Mouse (Mus musculus): ENCODE results near the gene Nob1. TPM values are rescaled to one million over a fixed set of nuclear protein-coding genes. Genes with fewer than 3 reads are reported as not detected.

The Nob1 gene
- polyA plus RNA-seq, 1 experiment, result 60.8 TPM

DNA sequence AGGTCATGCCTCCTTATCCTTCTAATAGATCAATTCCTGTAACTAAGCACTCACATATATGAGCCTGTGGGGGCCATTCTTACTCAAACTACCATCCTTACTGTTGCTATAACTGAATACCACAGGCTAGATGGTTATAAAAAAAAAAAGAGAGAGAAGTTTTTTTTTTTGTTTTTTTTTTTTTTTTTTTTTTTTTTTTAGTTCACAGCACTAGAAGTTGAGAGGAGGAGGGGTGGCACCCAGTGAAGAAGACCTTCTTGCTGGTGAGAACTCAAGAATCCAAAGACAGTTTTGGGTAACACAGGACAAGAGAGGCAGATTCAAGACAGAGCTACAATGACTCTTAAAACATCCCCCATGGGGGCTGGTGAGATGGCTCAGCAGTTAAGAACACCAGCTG lies 29.5 kb downstream of the Nob1 start:
- Histone ChIP-seq H3K4me1 (ENCODE audit: control insufficient read depth, insufficient read depth, low read length) (peaks cover 14% of the 10 kb centered on the region), H3K27me3 (ENCODE audit: control insufficient read depth, insufficient read depth, low read length) (no peaks in the 10 kb centered on the region; the same call in 1 of the 2 replicates), H3K27ac (ENCODE audit: insufficient read depth, low read length) (no peak overlapping the region), H3K4me3 (replicated peaks; ENCODE audit: insufficient read depth, low read depth, low read length) (no peak overlapping the region)
- TF ChIP-seq POLR2A (IDR thresholded peaks at IDR 0.05; ENCODE audit: borderline replicate concordance, insufficient read depth, low read length) (no peak), CTCF (IDR thresholded peaks at IDR 0.05; ENCODE audit: borderline replicate concordance, insufficient read depth, low read depth, low read length) (no peak)
- DNase-seq, result no peak

DNA sequence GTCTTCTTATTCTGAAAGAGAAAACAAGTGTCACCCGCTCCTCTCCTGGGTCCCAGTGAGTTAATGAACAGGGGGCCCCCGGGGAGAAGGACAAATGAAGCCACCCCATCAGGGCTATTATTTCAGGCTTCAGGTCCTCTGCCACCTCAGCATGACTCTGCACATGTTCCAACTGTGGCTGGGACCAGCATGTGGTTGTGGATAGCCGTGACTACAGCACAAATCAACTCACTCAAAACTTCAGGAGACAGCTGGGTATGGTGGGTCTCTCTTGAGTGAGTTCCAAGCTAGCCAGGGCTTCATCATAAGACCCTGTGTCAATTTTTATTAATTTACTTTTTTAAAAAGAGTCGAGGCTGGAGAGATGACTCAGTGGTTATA lies 33.7 kb downstream of the Nob1 start:
- peaks cover 8% of the 10 kb centered on the region for H3K4me1 ChIP-seq (ENCODE audit: control insufficient read depth, insufficient read depth, low read length)
- DNase-seq, result no peak
- H3K27ac ChIP-seq (ENCODE audit: insufficient read depth, low read length), result no peak overlapping the region
- no peak overlapping the region for H3K4me3 ChIP-seq (replicated peaks; ENCODE audit: insufficient read depth, low read depth, low read length)
- 47% methylated on average over 4 of the region's 4 CpGs for WGBS
- no peaks in the 10 kb centered on the region; the same call in 1 of the 2 replicates for H3K27me3 ChIP-seq (ENCODE audit: control insufficient read depth, insufficient read depth, low read length)
- TF ChIP-seq POLR2A (IDR thresholded peaks at IDR 0.05; ENCODE audit: borderline replicate concordance, insufficient read depth, low read length), result no peak
- TF ChIP-seq CTCF (IDR thresholded peaks at IDR 0.05; ENCODE audit: borderline replicate concordance, insufficient read depth, low read depth, low read length), result no peak

- Histone ChIP-seq H3K4me1 (ENCODE audit: control insufficient read depth, insufficient read depth, low read length) (peaks cover 5% of the 10 kb centered on the region; the same call in 1 of the 2 replicates), H3K4me3 (replicated peaks; ENCODE audit: insufficient read depth, low read depth, low read length) (no peak overlapping the region), H3K27me3 (ENCODE audit: control insufficient read depth, insufficient read depth, low read length) (no peaks in the 10 kb centered on the region; the same call in 1 of the 2 replicates), H3K27ac (ENCODE audit: insufficient read depth, low read length) (no peak overlapping the region)
- TF ChIP-seq POLR2A (IDR thresholded peaks at IDR 0.05; ENCODE audit: borderline replicate concordance, insufficient read depth, low read length), result no peak
- TF ChIP-seq CTCF (IDR thresholded peaks at IDR 0.05; ENCODE audit: borderline replicate concordance, insufficient read depth, low read depth, low read length), result no peak
- no peak for DNase-seq
- 91% methylated on average over 16 of the region's 16 CpGs for WGBS
Measured at GRCm38 (mm10) chr8:107390476-107391135, 34.2 kb downstream of the Nob1 start.

DNA sequence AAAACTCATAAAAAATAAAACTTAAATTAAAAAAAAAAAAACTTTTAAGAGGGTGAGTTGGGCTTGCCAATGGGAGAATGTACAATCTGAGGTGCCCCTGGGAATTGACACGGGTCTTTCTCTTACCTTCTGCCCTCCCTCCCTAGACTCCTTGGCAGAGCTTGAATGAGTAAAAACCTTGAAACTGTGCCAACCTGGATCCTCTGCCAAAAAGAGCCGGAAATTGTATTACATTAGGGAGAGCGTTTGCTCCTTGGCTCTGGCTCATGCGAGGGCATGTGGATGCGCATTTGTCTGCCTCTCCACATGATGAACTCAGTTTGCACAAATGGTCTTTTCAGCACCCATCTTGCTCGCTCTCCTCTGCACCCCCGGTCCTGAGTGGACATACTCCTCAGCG lies 35.3 kb downstream of the Nob1 start:
- H3K27me3 ChIP-seq (ENCODE audit: control insufficient read depth, insufficient read depth, low read length), result no peaks in the 10 kb centered on the region; the same call in 1 of the 2 replicates
- DNase-seq, result peak; percentile 41 to 69
- peaks cover 5% of the 10 kb centered on the region; the same call in 1 of the 2 replicates for H3K4me1 ChIP-seq (ENCODE audit: control insufficient read depth, insufficient read depth, low read length)
- no peak for TF ChIP-seq POLR2A (IDR thresholded peaks at IDR 0.05; ENCODE audit: borderline replicate concordance, insufficient read depth, low read length)
- TF ChIP-seq CTCF (IDR thresholded peaks at IDR 0.05; ENCODE audit: borderline replicate concordance, insufficient read depth, low read depth, low read length), result no peak
- WGBS, result 6% methylated on average over 8 of the region's 8 CpGs
- no peak overlapping the region for H3K4me3 ChIP-seq (replicated peaks; ENCODE audit: insufficient read depth, low read depth, low read length)
- H3K27ac ChIP-seq (ENCODE audit: insufficient read depth, low read length), result no peak overlapping the region

GRCm38 (mm10) chr8:107387861-107388260 lies 37.0 kb downstream of the Nob1 start:
- WGBS, result 63% methylated on average over 5 of the region's 5 CpGs
- H3K4me1 ChIP-seq (ENCODE audit: control insufficient read depth, insufficient read depth, low read length), result peaks cover 5% of the 10 kb centered on the region; the same call in 1 of the 2 replicates
- H3K27me3 ChIP-seq (ENCODE audit: control insufficient read depth, insufficient read depth, low read length), result no peaks in the 10 kb centered on the region; the same call in 1 of the 2 replicates
- TF ChIP-seq CTCF (IDR thresholded peaks at IDR 0.05; ENCODE audit: borderline replicate concordance, insufficient read depth, low read depth, low read length) (peak; percentile 44; the same call in 1 of the 2 replicates), POLR2A (IDR thresholded peaks at IDR 0.05; ENCODE audit: borderline replicate concordance, insufficient read depth, low read length) (no peak)
- H3K27ac ChIP-seq (ENCODE audit: insufficient read depth, low read length), result no peak overlapping the region
- no peak overlapping the region for H3K4me3 ChIP-seq (replicated peaks; ENCODE audit: insufficient read depth, low read depth, low read length)
- peak; percentile 50 to 57 for DNase-seq

- Histone ChIP-seq H3K4me3 (replicated peaks; ENCODE audit: insufficient read depth, low read depth, low read length) (no peak overlapping the region), H3K27ac (ENCODE audit: insufficient read depth, low read length) (no peak overlapping the region), H3K27me3 (ENCODE audit: control insufficient read depth, insufficient read depth, low read length) (no peaks in the 10 kb centered on the region), H3K4me1 (ENCODE audit: control insufficient read depth, insufficient read depth, low read length) (peaks cover 5% of the 10 kb centered on the region; the same call in 1 of the 2 replicates)
- 24% methylated on average over 3 of the region's 3 CpGs for WGBS
- peak in 1 of 2 experiments; percentile 30 for DNase-seq
- TF ChIP-seq CTCF (IDR thresholded peaks at IDR 0.05; ENCODE audit: borderline replicate concordance, insufficient read depth, low read depth, low read length) (peak; percentile 38; the same call in 1 of the 2 replicates), POLR2A (IDR thresholded peaks at IDR 0.05; ENCODE audit: borderline replicate concordance, insufficient read depth, low read length) (no peak)
Measured at GRCm38 (mm10) chr8:107386642-107387041, 38.2 kb downstream of the Nob1 start.

- TF ChIP-seq CTCF (IDR thresholded peaks at IDR 0.05; ENCODE audit: borderline replicate concordance, insufficient read depth, low read depth, low read length), result no peak
- no peak for TF ChIP-seq POLR2A (IDR thresholded peaks at IDR 0.05; ENCODE audit: borderline replicate concordance, insufficient read depth, low read length)
- no peak overlapping the region for H3K4me3 ChIP-seq (replicated peaks; ENCODE audit: insufficient read depth, low read depth, low read length)
- DNase-seq, result no peak
- no peak overlapping the region for H3K27ac ChIP-seq (ENCODE audit: insufficient read depth, low read length)
- no peaks in the 10 kb centered on the region for H3K27me3 ChIP-seq (ENCODE audit: control insufficient read depth, insufficient read depth, low read length)
- 18% methylated on average over 5 of the region's 5 CpGs for WGBS
- peaks cover 5% of the 10 kb centered on the region; the same call in 1 of the 2 replicates for H3K4me1 ChIP-seq (ENCODE audit: control insufficient read depth, insufficient read depth, low read length)
Measured at GRCm38 (mm10) chr8:107386171-107386570, 38.7 kb downstream of the Nob1 start.

GRCm38 (mm10) chr8:107385063-107385462 lies 39.8 kb downstream of the Nob1 start:
- Histone ChIP-seq H3K27ac (ENCODE audit: insufficient read depth, low read length) (no peak overlapping the region), H3K4me1 (ENCODE audit: control insufficient read depth, insufficient read depth, low read length) (peaks cover 5% of the 10 kb centered on the region; the same call in 1 of the 2 replicates), H3K27me3 (ENCODE audit: control insufficient read depth, insufficient read depth, low read length) (no peaks in the 10 kb centered on the region), H3K4me3 (replicated peaks; ENCODE audit: insufficient read depth, low read depth, low read length) (no peak overlapping the region)
- DNase-seq, result no peak
- TF ChIP-seq POLR2A (IDR thresholded peaks at IDR 0.05; ENCODE audit: borderline replicate concordance, insufficient read depth, low read length), result no peak
- no peak for TF ChIP-seq CTCF (IDR thresholded peaks at IDR 0.05; ENCODE audit: borderline replicate concordance, insufficient read depth, low read depth, low read length)
- 55% methylated on average over 2 of the region's 2 CpGs for WGBS
